Mouse (Mus musculus) kidney, adult 2 months (tissue): ENCODE data around the gene Gskip.

Experiments
- CTCF ChIP-seq: fragments of 200-500 bp; conservative IDR thresholded peaks from 2 replicates; pipeline ENCODE4 v1.5.1; 2011; ENCODE audit warnings: low read depth, mild to moderate bottlenecking, control low read depth, low read length, moderate library complexity, mixed read lengths; ENCODE audit not compliant: insufficient read depth, insufficient read length
- POLR2A ChIP-seq: fragments of 200-500 bp; IDR thresholded peaks from one replicate; pipeline ENCODE4 v1.6.1; 2011; ENCODE audit warnings: low read depth, low read length, control low read depth

GRCm38 (mm10) chr12:105676274-105676673, 8.4 kb upstream of the Gskip start:
- no peak for TF ChIP-seq CTCF
- TF ChIP-seq POLR2A: no peak
